18 mouse cellular contexts compared by ENCODE assay signal in the genomic region with DNA sequence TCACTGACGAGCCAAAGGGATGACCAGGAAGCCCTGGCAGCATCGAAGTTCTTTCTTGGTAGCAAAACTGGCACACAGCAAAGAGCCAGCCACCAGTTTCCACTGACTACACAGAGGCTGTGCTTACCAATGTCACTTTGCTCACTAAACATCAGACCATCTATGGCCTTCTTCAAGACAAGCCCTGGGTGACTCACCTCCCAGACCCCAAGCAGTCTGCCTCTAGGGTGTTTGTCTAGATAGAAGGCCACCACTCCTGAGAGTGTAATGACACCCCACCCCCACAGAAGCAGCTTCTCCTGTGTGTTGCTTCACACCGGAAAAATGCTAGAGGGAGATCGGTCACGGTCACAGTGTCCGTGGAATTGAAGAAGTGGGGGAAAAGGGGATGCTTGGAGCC.
"Had no signal": no experiment of that assay in that cellular context is flagged by ENCODE, and none has a peak within 500 bp of the region (broad histone marks: within the 10 kb centered on the region; RNA-seq: fewer than 3 reads in every experiment).

No protein-coding gene starts in this region.

- ATAC-seq: midbrain, embryonic 13.5 days; midbrain, embryonic 16.5 days had no signal

- H3K4me3 ChIP-seq: kidney, embryonic 15.5 days; left cerebral cortex, adult 2 months; liver, embryonic 13.5 days; midbrain, embryonic 10.5 days; midbrain, embryonic 13.5 days; myocyte; neural tube, embryonic 13.5 days had no signal

- H3K9ac ChIP-seq: kidney, embryonic 15.5 days; liver, embryonic 13.5 days; midbrain, embryonic 13.5 days; neural tube, embryonic 13.5 days had no signal

- H3K4me2 ChIP-seq: kidney, embryonic 15.5 days; liver, embryonic 13.5 days; midbrain, embryonic 13.5 days; neural tube, embryonic 13.5 days had no signal

- DNase-seq: kidney, adult 11 months; kidney, adult 8-10 months; kidney, postnatal 10 days; kidney, postnatal 36 days; layer of hippocampus, postnatal 36 days; liver, embryonic 13.5 days; lung, adult 2 months; lung, postnatal 14 days; thymus, postnatal 14 days; thymus, postnatal 4 days had no signal

- H3K36me3 ChIP-seq: kidney, embryonic 15.5 days; liver, embryonic 13.5 days; midbrain, embryonic 10.5 days; midbrain, embryonic 13.5 days; neural tube, embryonic 13.5 days had no signal

- H3K9me3 ChIP-seq: kidney, embryonic 15.5 days; liver, embryonic 13.5 days; megakaryocyte, embryonic 14.5 days; midbrain, embryonic 10.5 days; midbrain, embryonic 13.5 days; neural tube, embryonic 13.5 days had no signal

- H3K27ac ChIP-seq: kidney, embryonic 15.5 days; left cerebral cortex, adult 2 months; midbrain, embryonic 10.5 days; midbrain, embryonic 13.5 days; neural tube, embryonic 13.5 days had no signal

- H3K4me1 ChIP-seq: kidney, embryonic 15.5 days; midbrain, embryonic 10.5 days; midbrain, embryonic 13.5 days had no signal

- H3K27me3 ChIP-seq: kidney, embryonic 15.5 days; liver, embryonic 13.5 days; megakaryocyte, embryonic 14.5 days; midbrain, embryonic 13.5 days; neural tube, embryonic 13.5 days had no signal
